Mouse (Mus musculus): ENCODE data around the gene Zscan10. TPM values are rescaled to one million over a fixed set of nuclear protein-coding genes. Genes with fewer than 3 reads are reported as not detected.
A peak's percentile ranks its signal among the peaks of the same experiment; 100 is the strongest.

Zscan10 gene
- total RNA-seq, 2 experiments from 2014 or later, result not detected

- intact Hi-C loops (cut with DNase I), result no loop called here
- DNase-seq (ENCODE audit: extremely low spot score in 1 of 2, low spot score in 2 of 2), result peak; percentile 66 to 85
These were observed 29.8 kb downstream of the Zscan10 start for GRCm38 (mm10) chr17:23630195-23631020.

- intact Hi-C loops (cut with DNase I), result no loop called here
- no peak for DNase-seq (ENCODE audit: extremely low spot score in 1 of 2, low spot score in 2 of 2)
These were observed 30.6 kb downstream of the Zscan10 start for GRCm38 (mm10) chr17:23631241-23631640.

DNA sequence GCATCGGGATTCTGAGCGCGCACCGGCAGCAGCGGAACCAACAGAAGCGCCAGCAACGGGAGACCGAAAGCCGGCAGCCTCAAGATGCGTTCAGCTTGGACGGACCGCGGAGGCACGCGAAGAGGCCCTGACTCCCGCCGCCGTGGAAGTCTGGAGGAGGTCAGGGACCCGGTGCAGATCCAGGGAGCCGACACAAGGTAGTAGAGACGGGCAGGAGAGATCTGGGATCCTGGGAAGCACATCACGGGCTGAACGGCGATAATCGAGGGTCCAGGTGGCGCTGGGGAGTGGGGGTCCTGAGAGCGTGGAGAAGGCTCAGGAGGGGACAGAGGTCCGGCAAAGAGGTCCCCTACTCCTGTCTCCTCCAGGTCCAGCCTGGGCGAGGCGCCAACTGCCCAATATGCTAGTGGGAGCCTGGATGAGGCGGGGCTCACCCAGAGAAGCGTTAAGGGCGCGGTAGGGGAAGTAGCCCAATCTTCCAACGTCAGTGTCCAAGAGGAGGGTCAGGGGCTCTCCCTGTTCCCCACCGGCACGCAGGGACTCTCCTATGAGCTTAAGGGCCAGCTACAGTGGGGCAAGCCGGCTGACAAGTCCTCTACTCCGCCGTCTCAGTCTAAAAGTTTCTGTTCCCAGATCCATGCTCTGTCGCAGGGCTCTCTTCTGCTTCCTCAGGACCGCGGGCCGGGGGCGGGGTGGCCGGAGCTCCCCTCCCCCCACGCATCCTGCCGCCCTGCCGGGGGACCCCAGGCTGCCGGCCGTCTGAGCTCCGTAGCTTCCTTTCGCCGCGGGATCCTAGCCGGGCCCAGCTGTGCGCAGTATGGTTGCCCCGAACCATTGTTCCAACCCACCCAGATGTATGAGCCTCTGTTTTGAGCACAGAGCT is 44.2 kb downstream of the Zscan10 start, which contains the start of gene Mmp25:
Gene Mmp25 (minus strand): TSS at position 665 of the 883 bp plus-strand sequence.
- intact Hi-C loops (cut with DNase I), result no loop called here
- DNase-seq (ENCODE audit: extremely low spot score in 1 of 2, low spot score in 2 of 2), result peak in 1 of 2 experiments; percentile 80

DNA sequence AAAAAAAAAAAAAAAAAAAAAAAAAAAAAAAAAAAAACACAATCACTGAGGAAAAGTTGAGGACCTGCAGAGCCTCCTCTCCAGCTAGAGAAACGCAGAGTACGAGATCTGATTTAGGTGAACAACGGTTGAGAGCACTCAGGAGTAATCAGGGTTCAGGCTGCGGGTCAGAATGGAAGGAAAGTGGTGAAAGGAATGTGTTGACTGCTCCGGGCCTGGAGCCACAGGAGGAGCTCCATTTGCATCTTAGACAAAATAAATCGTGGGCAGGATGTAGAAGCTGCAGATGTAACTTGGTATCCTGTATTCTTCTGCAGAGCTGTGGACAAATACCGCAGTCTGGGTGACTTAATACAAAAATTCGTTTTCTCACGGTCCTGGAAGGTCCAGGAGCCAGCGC is 45.2 kb downstream of the Zscan10 start:
- DNase-seq (ENCODE audit: extremely low spot score in 1 of 2, low spot score in 2 of 2), result no peak
- intact Hi-C loops (cut with DNase I), result no loop called here

- intact Hi-C loops (cut with DNase I), result no loop called here
- no peak for DNase-seq (ENCODE audit: extremely low spot score in 1 of 2, low spot score in 2 of 2)
These were observed 50.7 kb downstream of the Zscan10 start for GRCm38 (mm10) chr17:23651363-23651762.

- no peak for DNase-seq (ENCODE audit: extremely low spot score in 1 of 2, low spot score in 2 of 2)
- intact Hi-C loops (cut with DNase I), result no loop called here
These were observed 52.7 kb downstream of the Zscan10 start for GRCm38 (mm10) chr17:23653324-23653723.

DNA sequence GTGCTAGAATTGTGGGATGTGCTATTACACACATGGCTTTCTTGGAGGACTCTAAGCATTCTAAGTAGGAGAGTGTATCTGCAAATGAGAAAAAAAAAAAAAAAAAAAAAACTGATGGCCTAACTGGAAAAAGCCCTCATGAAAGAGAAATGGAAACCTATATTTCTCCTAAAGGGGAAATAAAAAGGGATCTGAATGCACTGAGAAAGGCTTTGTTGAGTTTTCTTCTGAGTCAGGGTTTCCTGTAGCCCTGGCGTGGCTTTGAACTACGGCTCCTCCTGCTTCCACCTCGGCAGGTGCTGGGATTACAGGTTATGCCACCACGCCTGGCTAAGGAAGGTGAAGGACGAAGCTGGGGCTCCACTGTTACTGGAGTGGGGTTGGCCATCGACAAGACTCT is 53.3 kb downstream of the Zscan10 start:
- intact Hi-C loops (cut with DNase I), result no loop called here
- DNase-seq (ENCODE audit: extremely low spot score in 1 of 2, low spot score in 2 of 2), result no peak

DNA sequence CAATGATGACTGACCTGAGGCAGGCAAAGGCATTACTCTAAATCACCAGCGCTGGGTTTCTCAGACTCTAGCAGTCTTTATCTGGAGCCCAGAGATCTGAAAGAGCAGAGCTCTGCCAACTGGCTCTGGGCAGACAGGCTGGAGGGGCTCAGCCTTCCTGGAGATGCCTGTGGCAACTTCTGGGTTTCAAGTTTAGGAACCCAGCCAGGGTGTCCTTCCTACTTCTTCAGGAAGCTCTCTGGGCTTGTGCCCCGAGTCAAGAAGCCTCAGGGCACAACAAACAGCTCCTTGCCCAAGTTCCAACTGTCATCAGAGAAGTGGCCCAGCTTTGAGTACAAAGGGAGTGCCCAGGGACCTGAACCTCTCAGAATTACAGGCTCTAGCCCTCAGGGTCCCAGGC is 53.8 kb downstream of the Zscan10 start:
- DNase-seq (ENCODE audit: extremely low spot score in 1 of 2, low spot score in 2 of 2), result no peak
- intact Hi-C loops (cut with DNase I), result no loop called here

DNA sequence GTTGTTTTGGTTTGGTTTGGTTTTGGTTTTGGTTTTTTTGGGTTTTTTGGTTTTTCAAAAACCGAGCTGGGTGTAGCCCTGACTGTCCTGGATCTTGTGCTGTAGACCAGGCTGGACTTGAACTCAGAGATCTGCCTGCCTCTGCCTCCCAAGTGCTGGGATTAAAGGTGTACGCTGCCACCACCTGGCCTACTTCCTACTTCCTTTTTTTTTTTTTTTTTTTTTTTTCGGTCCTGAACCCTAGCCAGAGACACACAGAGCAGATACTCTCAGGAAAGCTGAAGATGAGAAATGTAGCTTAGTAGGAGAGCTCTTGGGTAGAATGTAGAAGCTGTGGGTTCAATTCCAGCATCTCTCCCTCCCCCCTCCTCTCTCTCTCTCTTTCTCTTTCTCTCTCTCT is 57.8 kb downstream of the Zscan10 start:
- intact Hi-C loops (cut with DNase I), result no loop called here
- no peak for DNase-seq (ENCODE audit: extremely low spot score in 1 of 2, low spot score in 2 of 2)

DNA sequence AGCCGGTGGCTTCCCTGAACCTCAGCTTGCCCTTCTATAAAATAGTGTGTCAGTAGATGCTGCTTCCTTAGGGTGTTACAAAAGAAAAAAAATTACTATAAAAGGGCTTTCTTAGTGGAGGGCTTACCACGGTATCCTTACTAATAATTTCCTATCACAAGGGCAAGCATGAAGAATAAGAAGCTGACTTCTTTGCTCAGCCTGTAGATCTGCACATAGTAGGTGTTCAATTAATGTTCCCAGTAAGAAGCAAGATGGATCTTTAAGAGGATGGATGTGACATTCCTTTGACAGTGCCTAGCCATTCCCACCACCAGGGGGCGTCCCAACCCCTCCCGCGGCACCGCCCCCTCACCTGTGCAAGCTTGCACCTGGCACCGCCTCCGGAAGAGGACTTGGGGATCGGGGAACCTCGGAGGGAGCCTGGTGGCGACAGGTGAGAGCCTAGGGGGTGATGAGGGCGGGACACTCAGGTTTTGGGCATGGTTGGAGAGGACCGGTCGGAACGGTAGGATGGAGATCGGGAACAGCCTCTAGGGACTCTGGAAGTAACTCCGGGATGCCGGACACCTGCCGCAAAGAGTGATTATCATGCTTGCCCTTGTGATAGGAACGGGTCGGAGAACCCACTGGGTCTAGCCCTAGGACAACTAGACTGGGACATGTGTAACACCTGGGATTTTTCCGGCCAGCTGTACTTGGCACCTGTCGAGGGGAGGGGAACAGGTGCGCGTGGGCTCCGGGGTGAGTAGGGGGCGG is 59.6 kb downstream of the Zscan10 start, which contains the start of gene Bicdl2:
Gene Bicdl2 (plus strand): TSS at position 390 of the 759 bp plus-strand sequence.
- DNase-seq (ENCODE audit: extremely low spot score in 1 of 2, low spot score in 2 of 2), result peak in 1 of 2 experiments; percentile 54
- intact Hi-C loops (cut with DNase I), result no loop called here

Other genes starting within 250 kb of the Zscan10 start
- gene Vmn2r116, start 216.3 kb upstream of the Zscan10 start, total RNA-seq (2021), result not detected
- gene Vmn2r117, start 121.2 kb upstream of the Zscan10 start, total RNA-seq (2021), result not detected
- 1 to 10 TPM; 6.6 to 6.7 TPM for gene Zfp213, start 36.6 kb upstream of the Zscan10 start, total RNA-seq (2021)
- gene Zfp13, start 1.4 kb upstream of the Zscan10 start, total RNA-seq (2021), result 10 to 100 TPM; 29.3 to 33.8 TPM
- gene Mmp25, start 44.4 kb downstream of the Zscan10 start, total RNA-seq (2021), result 1 to 10 TPM; 1.1 to 1.5 TPM
- not detected for gene Bicdl2, start 59.6 kb downstream of the Zscan10 start, total RNA-seq (2021)
- gene Hcfc1r1, start 72.7 kb downstream of the Zscan10 start, total RNA-seq (2021), result 100 to 1,000 TPM; 149 to 154 TPM
- 1 to 10 TPM; 8.7 to 9.9 TPM for gene Thoc6, start 73.0 kb downstream of the Zscan10 start, total RNA-seq (2021)
- 1 to 10 TPM; 3.3 to 4.1 TPM for gene Tnfrsf12a, start 76.6 kb downstream of the Zscan10 start, total RNA-seq (2021)
- not detected for gene Cldn6, start 78.4 kb downstream of the Zscan10 start, total RNA-seq (2021)
- gene Cldn9, start 83.2 kb downstream of the Zscan10 start, total RNA-seq (2021), result not detected
- under 1 TPM; 0.11 to 0.61 TPM for gene 1520401A03Rik, start 121.9 kb downstream of the Zscan10 start, total RNA-seq (2021)
- 1 to 10 TPM; 6.5 to 7.2 TPM for gene Pkmyt1, start 125.5 kb downstream of the Zscan10 start, total RNA-seq (2021)
- gene Paqr4, start 140.0 kb downstream of the Zscan10 start, total RNA-seq (2021), result 10 to 100 TPM; 55.8 to 57.7 TPM
- under 1 TPM in 1 of 2 experiments, not detected in 1; 0.36 TPM for gene Kremen2, start 145.0 kb downstream of the Zscan10 start, total RNA-seq (2021)
- gene Flywch1, start 170.7 kb downstream of the Zscan10 start, total RNA-seq (2021), result 100 to 1,000 TPM; 125 to 133 TPM
- 10 to 100 TPM; 26.9 to 32.1 TPM for gene Flywch2, start 185.2 kb downstream of the Zscan10 start, total RNA-seq (2021)
- gene Srrm2, start 189.7 kb downstream of the Zscan10 start, total RNA-seq (2021), result 100 to 1,000 TPM; 555 to 572 TPM
- 100 to 1,000 TPM; 389 to 390 TPM for gene Elob, start 228.3 kb downstream of the Zscan10 start, total RNA-seq (2021)
- not detected for gene Prss33, start 235.2 kb downstream of the Zscan10 start, total RNA-seq (2021)
- not detected for gene Prss32, start 243.0 kb downstream of the Zscan10 start, total RNA-seq (2021)
- gene Prss41, start 243.3 kb downstream of the Zscan10 start, total RNA-seq (2021), result 1 to 10 TPM; 1.9 to 2.8 TPM

Measured in left cerebral cortex, postnatal 10 days (tissue).